Mouse (Mus musculus): ENCODE results near the gene Crebzf.
A peak's percentile ranks its signal among the peaks of the same experiment; 100 is the strongest.

Crebzf gene

GRCm38 (mm10) chr7:90442518-90443080, at the start of gene Crebzf:
Gene Crebzf (plus strand): TSS chr7:90442729.
- peak; percentile 96 for DNase-seq

- DNase-seq, result no peak
These were observed 47.5 kb upstream of the Crebzf start for GRCm38 (mm10) chr7:90395073-90395472.

GRCm38 (mm10) chr7:90395928-90396327, 46.6 kb upstream of the Crebzf start:
- DNase-seq, result no peak

GRCm38 (mm10) chr7:90409934-90410333, 32.6 kb upstream of the Crebzf start:
- peak; percentile 46 for DNase-seq

GRCm38 (mm10) chr7:90426020-90427001, 16.2 kb upstream of the Crebzf start, which contains the start of gene Ccdc89:
Gene Ccdc89 (plus strand): TSS chr7:90426577.
- DNase-seq, result peak; percentile 49

GRCm38 (mm10) chr7:90427006-90427405, 15.5 kb upstream of the Crebzf start:
- DNase-seq, result peak; percentile 3

GRCm38 (mm10) chr7:90432221-90432620, 10.3 kb upstream of the Crebzf start:
- DNase-seq, result no peak

GRCm38 (mm10) chr7:90440044-90440443, 2.5 kb upstream of the Crebzf start:
- no peak for DNase-seq

GRCm38 (mm10) chr7:90442070-90442469, 459 bp upstream of the Crebzf start:
- DNase-seq, result no peak

GRCm38 (mm10) chr7:90443101-90444091, 867 bp downstream of the Crebzf start:
- peak; percentile 79 for DNase-seq

- peak; percentile 23 for DNase-seq
These were observed 1.7 kb downstream of the Crebzf start for GRCm38 (mm10) chr7:90444206-90444605.

- DNase-seq, result no peak
These were observed 13.8 kb downstream of the Crebzf start for GRCm38 (mm10) chr7:90456149-90456844.

- DNase-seq, result peak; percentile 86
These were observed 14.4 kb downstream of the Crebzf start, which contains the start of gene Tmem126a for GRCm38 (mm10) chr7:90456845-90457468. Gene Tmem126a (minus strand): TSS chr7:90457229.

GRCm38 (mm10) chr7:90457517-90457916, 15.0 kb downstream of the Crebzf start:
- peak; percentile 6 for DNase-seq

- peak; percentile 17 for DNase-seq
These were observed 17.8 kb downstream of the Crebzf start for GRCm38 (mm10) chr7:90460330-90460729.

GRCm38 (mm10) chr7:90460930-90461329, 18.4 kb downstream of the Crebzf start:
- DNase-seq, result peak; percentile 61

- no peak for DNase-seq
These were observed 18.9 kb downstream of the Crebzf start for GRCm38 (mm10) chr7:90461441-90461840.

GRCm38 (mm10) chr7:90473511-90473910, 31.0 kb downstream of the Crebzf start:
- no peak for DNase-seq

- DNase-seq, result peak; percentile 100
These were observed 33.3 kb downstream of the Crebzf start, which contains the start of gene Tmem126b for GRCm38 (mm10) chr7:90475793-90476312. Gene Tmem126b (minus strand): TSS chr7:90476001.

- DNase-seq, result no peak
These were observed 34.0 kb downstream of the Crebzf start, which contains the start of gene Dlg2 for GRCm38 (mm10) chr7:90476313-90477245. Gene Dlg2 (plus strand): TSS chr7:90476672.
